Mouse (Mus musculus) liver, embryonic 14.5 days (tissue): ENCODE data around the gene Lmntd2.

Experiments
- CTCF ChIP-seq: IDR thresholded peaks from 2 replicates; pipeline ENCODE4 v1.5.1; 2016; ENCODE audit warnings: antibody characterized with exemption, low read depth, control low read depth
- EP300 ChIP-seq: IDR thresholded peaks from 2 replicates; pipeline ENCODE4 v1.6.1; 2016; ENCODE audit warnings: antibody characterized with exemption, low read depth

DNA sequence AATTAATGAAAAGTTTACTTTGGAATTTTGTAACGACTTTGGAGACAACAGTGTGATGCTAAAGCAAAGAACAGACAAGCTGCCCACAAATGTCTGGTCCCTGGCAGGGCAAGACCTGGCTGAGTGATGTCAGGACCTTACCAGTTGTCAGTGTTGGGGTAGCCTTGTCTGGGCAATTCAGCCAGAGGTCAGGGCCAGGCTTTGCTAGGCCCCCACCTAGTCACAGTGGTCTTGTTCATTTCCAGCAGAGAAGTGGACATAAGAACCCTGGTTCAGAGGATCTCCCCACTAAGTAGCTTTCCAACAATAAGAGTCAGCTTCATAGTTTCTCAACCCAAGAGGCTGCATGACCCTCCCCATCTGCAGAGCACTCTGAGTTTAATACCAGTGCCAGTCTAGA is 6.5 kb upstream of the Lmntd2 start:
- no peak for TF ChIP-seq CTCF
- TF ChIP-seq EP300, result no peak
